Mouse (Mus musculus) ES-Bruce4 (cell line): ENCODE results near the gene Ryr3.

Experiments used
- CTCF ChIP-seq: IDR thresholded peaks from one replicate; pipeline ENCODE4 v1.8.1; 2011; ENCODE audit warnings: low read depth, low read length
- EP300 ChIP-seq: IDR thresholded peaks from 2 replicates; pipeline ENCODE4 v1.6.1; 2011; ENCODE audit warnings: low read depth, low read length; ENCODE audit not compliant: insufficient read depth
- POLR2A ChIP-seq: IDR thresholded peaks from one replicate; pipeline ENCODE4 v1.8.1; 2011; ENCODE audit warnings: low read length; ENCODE audit not compliant: insufficient read depth

DNA sequence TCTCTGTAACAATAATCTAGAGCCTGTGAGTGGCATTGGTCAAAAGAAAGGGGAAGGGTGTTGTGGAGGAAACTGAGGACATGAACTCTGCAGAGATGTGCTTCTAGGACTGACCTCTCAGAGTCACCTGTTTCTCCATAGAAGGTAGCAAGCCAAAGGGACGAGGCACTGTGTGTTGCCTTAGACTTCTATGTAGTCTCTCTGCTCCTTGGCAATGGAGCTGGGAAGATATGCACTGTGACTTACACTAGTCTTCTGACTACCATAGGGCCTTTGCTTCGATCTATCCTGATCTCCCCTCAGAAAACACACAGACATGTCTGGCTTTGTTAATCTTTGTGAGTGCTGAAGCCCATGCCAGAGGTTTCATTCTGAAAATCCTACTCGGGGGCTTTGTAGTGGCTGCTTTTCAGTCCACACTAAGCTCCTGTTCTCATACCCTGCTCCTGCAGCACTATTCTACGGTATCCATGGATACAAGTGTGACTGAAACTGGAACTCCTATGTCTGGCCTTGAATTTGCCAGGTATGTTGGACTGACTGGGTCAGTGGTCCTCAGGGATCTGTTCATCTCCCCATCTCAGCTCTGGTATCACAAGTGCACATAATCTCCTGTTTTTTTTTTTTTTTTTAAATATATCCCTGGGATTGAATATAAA is 332.3 kb downstream of the Ryr3 start:
- TF ChIP-seq CTCF (no peak), EP300 (no peak), POLR2A (no peak)
